Mouse (Mus musculus): ENCODE results near the gene 2310034G01Rik. TPM values are rescaled to one million over a fixed set of nuclear protein-coding genes. Genes with fewer than 3 reads are reported as not detected.
A peak's percentile ranks its signal among the peaks of the same experiment; 100 is the strongest.

2310034G01Rik gene
- polyA plus RNA-seq, 1 experiment from 2014 or later: 1.3 TPM

DNA sequence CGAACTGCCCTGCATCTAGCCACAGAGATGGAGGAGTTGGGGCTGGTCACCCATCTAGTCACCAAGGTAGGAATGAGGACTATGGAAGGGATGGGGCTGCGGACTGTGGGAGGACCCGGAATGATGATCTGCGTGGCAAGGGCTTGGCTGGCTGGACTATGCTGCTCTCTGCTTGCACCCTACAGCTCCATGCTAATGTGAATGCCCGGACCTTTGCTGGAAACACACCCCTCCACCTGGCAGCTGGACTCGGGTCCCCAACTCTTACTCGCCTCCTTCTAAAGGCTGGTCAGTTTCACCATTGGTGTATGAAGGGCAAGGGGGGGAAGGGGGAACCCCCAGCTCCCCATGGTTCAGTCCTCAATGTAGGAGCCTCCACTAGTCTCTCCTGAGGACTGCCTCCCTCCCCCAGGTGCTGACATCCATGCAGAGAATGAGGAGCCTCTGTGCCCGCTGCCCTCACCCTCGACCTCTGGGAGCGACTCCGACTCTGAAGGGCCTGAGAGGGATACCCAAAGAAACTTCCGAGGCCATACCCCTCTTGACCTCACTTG, 39.7 kb downstream of the 2310034G01Rik start:
- Histone ChIP-seq H3K27me3 (ENCODE audit: control insufficient read depth, insufficient read depth, low read length) (peaks cover 47% of the 10 kb centered on the region), H3K27ac (ENCODE audit: low read depth, low read length) (no peak overlapping the region), H3K4me2 (ENCODE audit: low read depth, low read length, severe bottlenecking) (no peak overlapping the region), H3K9me3 (ENCODE audit: control insufficient read depth, low read length) (no peaks in the 10 kb centered on the region), H3K9ac (ENCODE audit: low read length) (no peak overlapping the region), H3K36me3 (ENCODE audit: control insufficient read depth, insufficient read depth, low read length) (no peaks in the 10 kb centered on the region), H3K4me1 (replicated peaks; ENCODE audit: control insufficient read depth, insufficient read depth, low read length) (peaks cover 3% of the 10 kb centered on the region; the same call in 1 of the 2 replicates), H3K4me3 (ENCODE audit: low read depth, low read length) (no peak overlapping the region)
- no peak for ATAC-seq (replicated peaks; ENCODE audit: low FRiP score)
- DNase-seq (ENCODE audit: low spot score): peak; percentile 50
- 86% methylated on average over 12 of the region's 12 CpGs for WGBS

DNA sequence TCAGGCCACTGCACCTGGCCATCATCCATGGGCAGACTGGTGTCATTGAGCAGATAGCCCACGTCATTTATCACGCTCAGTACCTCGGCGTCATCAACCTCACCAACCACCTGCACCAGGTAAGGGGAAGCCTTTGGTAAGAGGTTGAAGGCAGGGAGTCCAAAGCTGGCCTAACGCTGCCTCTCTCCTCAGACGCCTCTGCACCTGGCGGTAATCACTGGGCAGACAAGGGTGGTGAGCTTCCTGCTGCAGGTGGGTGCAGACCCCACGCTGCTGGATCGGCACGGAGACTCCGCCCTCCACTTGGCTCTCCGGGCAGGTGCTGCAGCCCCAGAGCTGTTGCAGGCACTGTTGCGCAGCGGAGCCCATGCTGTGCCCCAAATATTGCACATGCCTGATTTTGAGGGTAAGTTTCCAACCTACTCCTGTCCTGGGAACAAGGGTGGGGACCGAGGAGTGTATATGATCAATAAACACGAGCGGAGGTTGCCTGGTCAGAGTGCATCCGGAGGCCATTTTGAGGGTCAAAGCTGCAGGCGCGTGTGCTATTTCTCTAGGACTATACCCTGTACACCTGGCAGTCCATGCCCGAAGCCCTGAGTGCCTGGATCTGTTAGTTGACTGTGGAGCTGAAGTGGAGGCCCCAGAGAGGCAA, 40.3 kb downstream of the 2310034G01Rik start:
- H3K4me1 ChIP-seq (replicated peaks; ENCODE audit: control insufficient read depth, insufficient read depth, low read length): peaks cover 8% of the 10 kb centered on the region
- H3K4me3 ChIP-seq (ENCODE audit: low read depth, low read length): no peak overlapping the region
- H3K4me2 ChIP-seq (ENCODE audit: low read depth, low read length, severe bottlenecking): no peak overlapping the region
- H3K27me3 ChIP-seq (ENCODE audit: control insufficient read depth, insufficient read depth, low read length): peaks cover 41% of the 10 kb centered on the region
- no peak overlapping the region for H3K9ac ChIP-seq (ENCODE audit: low read length)
- H3K36me3 ChIP-seq (ENCODE audit: control insufficient read depth, insufficient read depth, low read length): no peaks in the 10 kb centered on the region
- ATAC-seq (replicated peaks; ENCODE audit: low FRiP score) (no peak), DNase-seq (ENCODE audit: low spot score) (peak; percentile 50)
- no peaks in the 10 kb centered on the region for H3K9me3 ChIP-seq (ENCODE audit: control insufficient read depth, low read length)
- WGBS: 84% methylated on average over 21 of the region's 21 CpGs
- no peak overlapping the region for H3K27ac ChIP-seq (ENCODE audit: low read depth, low read length)

DNA sequence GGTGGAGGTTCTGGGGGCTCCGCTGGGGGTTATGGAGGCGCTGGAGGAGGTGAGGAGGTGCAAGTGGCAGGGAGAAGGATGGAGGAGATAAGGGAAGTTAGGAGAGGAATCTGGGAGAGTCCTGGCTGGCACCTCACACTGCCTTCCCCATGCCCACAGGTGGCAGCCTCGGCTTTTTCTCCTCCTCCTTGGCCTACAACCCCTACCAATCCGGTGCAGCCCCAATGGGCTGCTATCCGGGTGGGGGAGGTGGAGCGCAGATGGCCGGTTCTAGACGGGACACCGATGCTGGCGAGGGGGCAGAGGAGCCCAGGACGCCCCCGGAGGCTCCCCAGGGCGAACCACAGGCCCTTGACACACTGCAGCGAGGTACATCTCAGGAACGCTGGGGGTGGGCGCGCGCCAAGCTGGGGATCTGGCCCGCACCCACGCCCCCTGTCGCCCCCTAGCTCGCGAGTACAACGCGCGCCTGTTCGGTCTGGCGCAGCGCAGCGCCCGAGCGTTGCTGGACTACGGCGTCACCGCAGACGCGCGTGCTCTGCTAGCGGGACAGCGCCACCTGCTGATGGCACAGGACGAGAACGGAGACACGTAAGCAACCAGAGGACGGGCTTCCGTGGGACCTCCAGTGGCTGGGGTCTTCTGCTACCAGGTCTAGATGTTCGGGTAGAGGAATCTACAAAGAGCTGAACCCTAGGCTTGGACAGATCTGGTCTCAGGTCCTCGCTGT, 41.2 kb downstream of the 2310034G01Rik start:
- Histone ChIP-seq H3K9ac (ENCODE audit: low read length) (peak overlapping the region; percentile 20; the same call in 1 of the 2 replicates), H3K9me3 (ENCODE audit: control insufficient read depth, low read length) (no peaks in the 10 kb centered on the region), H3K4me2 (ENCODE audit: low read depth, low read length, severe bottlenecking) (peak overlapping the region; percentile 74), H3K4me1 (replicated peaks; ENCODE audit: control insufficient read depth, insufficient read depth, low read length) (peaks cover 9% of the 10 kb centered on the region), H3K27ac (ENCODE audit: low read depth, low read length) (no peak overlapping the region), H3K36me3 (ENCODE audit: control insufficient read depth, insufficient read depth, low read length) (no peaks in the 10 kb centered on the region), H3K27me3 (ENCODE audit: control insufficient read depth, insufficient read depth, low read length) (peaks cover 32% of the 10 kb centered on the region), H3K4me3 (ENCODE audit: low read depth, low read length) (peak overlapping the region; percentile 22)
- peak; percentile 94 for DNase-seq (ENCODE audit: low spot score)
- WGBS: under 1% methylated on average over 47 of the region's 47 CpGs
- ATAC-seq (replicated peaks; ENCODE audit: low FRiP score): peak; percentile 22

DNA sequence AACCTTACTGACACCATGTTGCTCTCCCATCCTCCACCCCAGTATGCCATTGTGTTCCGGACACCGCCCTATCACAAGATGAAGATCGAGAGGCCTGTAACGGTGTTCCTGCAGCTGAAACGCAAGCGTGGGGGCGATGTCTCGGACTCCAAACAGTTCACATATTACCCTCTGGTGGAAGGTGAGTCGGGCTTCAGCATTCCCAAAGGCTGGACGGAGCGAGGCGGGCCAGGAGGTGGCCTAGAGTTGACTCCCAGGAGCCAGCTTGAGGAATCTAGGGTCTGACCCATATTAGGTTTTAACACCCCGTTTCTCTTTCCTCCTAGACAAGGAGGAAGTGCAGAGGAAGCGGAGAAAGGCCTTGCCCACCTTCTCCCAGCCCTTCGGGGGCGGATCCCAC, 41.8 kb downstream of the 2310034G01Rik start:
- 51% methylated on average over 16 of the region's 16 CpGs for WGBS
- H3K27ac ChIP-seq (ENCODE audit: low read depth, low read length): no peak overlapping the region
- peaks cover 10% of the 10 kb centered on the region for H3K4me1 ChIP-seq (replicated peaks; ENCODE audit: control insufficient read depth, insufficient read depth, low read length)
- no peaks in the 10 kb centered on the region for H3K9me3 ChIP-seq (ENCODE audit: control insufficient read depth, low read length)
- H3K36me3 ChIP-seq (ENCODE audit: control insufficient read depth, insufficient read depth, low read length): no peaks in the 10 kb centered on the region
- H3K27me3 ChIP-seq (ENCODE audit: control insufficient read depth, insufficient read depth, low read length): peaks cover 28% of the 10 kb centered on the region
- H3K4me2 ChIP-seq (ENCODE audit: low read depth, low read length, severe bottlenecking): peak overlapping the region; percentile 74; the same call in 1 of the 2 replicates
- DNase-seq (ENCODE audit: low spot score) (peak; percentile 55), ATAC-seq (replicated peaks; ENCODE audit: low FRiP score) (no peak)
- H3K9ac ChIP-seq (ENCODE audit: low read length): 0 out of 2 replicates have a peak overlapping the region, but pooled peaks have one; percentile 20
- H3K4me3 ChIP-seq (ENCODE audit: low read depth, low read length): no peak overlapping the region; the same call in 1 of the 2 replicates

DNA sequence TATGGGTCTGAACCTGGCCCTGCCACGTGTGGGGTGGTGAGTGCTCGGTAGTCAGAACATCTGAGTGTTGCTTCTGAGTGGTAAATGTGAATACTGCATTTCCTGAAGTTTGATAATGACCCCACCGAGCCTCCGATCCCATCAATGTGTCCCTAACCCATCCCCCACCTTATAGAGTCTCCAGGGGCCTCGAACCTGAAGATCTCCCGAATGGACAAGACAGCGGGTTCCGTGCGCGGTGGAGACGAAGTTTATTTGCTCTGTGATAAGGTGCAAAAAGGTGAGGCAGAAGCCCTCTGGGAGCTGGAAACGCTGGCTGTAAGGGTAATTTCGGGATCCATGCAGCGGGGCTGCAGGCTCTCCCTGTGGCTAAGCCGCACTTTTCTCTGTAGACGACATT, 42.3 kb downstream of the 2310034G01Rik start:
- H3K4me1 ChIP-seq (replicated peaks; ENCODE audit: control insufficient read depth, insufficient read depth, low read length): peaks cover 10% of the 10 kb centered on the region
- H3K4me2 ChIP-seq (ENCODE audit: low read depth, low read length, severe bottlenecking): no peak overlapping the region
- no peak overlapping the region for H3K27ac ChIP-seq (ENCODE audit: low read depth, low read length)
- no peaks in the 10 kb centered on the region for H3K9me3 ChIP-seq (ENCODE audit: control insufficient read depth, low read length)
- H3K27me3 ChIP-seq (ENCODE audit: control insufficient read depth, insufficient read depth, low read length): peaks cover 24% of the 10 kb centered on the region
- no peak overlapping the region for H3K4me3 ChIP-seq (ENCODE audit: low read depth, low read length)
- H3K9ac ChIP-seq (ENCODE audit: low read length): no peak overlapping the region
- DNase-seq (ENCODE audit: low spot score) (no peak), ATAC-seq (replicated peaks; ENCODE audit: low FRiP score) (no peak)
- WGBS: 72% methylated on average over 16 of the region's 16 CpGs
- no peaks in the 10 kb centered on the region for H3K36me3 ChIP-seq (ENCODE audit: control insufficient read depth, insufficient read depth, low read length)

DNA sequence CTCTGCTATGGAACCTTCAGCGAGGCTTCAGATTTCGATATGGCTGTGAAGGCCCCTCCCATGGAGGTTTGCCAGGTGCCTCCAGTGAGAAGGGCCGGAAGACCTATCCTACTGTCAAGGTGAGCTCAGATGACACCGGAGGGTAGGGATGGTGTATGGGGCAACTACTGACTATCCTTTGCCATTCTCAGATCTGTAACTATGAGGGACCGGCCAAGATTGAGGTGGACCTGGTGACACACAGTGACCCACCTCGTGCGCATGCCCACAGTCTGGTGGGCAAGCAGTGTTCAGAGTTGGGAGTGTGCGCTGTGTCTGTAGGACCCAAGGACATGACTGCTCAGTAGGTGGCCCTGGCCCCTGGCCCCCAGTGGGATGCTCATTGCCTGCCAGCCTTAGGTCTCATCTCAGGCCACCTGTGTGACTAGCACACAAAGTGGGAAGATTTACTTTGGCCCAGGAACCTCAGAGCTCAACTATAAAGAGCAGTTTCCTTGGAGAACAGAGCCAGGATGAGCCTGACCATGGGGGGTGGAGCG, 43.3 kb downstream of the 2310034G01Rik start:
- no peak overlapping the region for H3K4me3 ChIP-seq (ENCODE audit: low read depth, low read length)
- DNase-seq (ENCODE audit: low spot score) (no peak), ATAC-seq (replicated peaks; ENCODE audit: low FRiP score) (no peak)
- H3K36me3 ChIP-seq (ENCODE audit: control insufficient read depth, insufficient read depth, low read length): no peaks in the 10 kb centered on the region
- WGBS: 89% methylated on average over 9 of the region's 9 CpGs
- no peak overlapping the region for H3K27ac ChIP-seq (ENCODE audit: low read depth, low read length)
- H3K9ac ChIP-seq (ENCODE audit: low read length): no peak overlapping the region
- peaks cover 24% of the 10 kb centered on the region for H3K27me3 ChIP-seq (ENCODE audit: control insufficient read depth, insufficient read depth, low read length)
- H3K9me3 ChIP-seq (ENCODE audit: control insufficient read depth, low read length): no peaks in the 10 kb centered on the region
- H3K4me1 ChIP-seq (replicated peaks; ENCODE audit: control insufficient read depth, insufficient read depth, low read length): peaks cover 10% of the 10 kb centered on the region
- no peak overlapping the region for H3K4me2 ChIP-seq (ENCODE audit: low read depth, low read length, severe bottlenecking)

DNA sequence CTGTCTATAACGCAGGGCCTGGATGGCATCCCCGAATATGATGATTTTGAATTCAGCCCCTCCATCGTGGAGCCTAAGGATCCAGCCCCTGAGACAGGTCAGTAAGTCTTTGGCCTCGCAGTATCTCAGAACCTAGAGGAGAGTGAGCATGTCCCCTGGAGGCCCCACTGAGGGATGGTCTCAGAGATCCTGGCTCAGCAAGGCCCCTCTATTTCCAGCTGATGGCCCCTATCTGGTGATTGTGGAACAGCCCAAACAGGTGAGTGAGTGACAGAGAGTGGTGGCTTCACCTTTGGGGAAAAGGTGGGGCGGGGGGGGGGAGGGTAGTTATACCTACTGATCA, 43.9 kb downstream of the 2310034G01Rik start:
- no peak for ATAC-seq (replicated peaks; ENCODE audit: low FRiP score)
- no peak overlapping the region for H3K27ac ChIP-seq (ENCODE audit: low read depth, low read length)
- peak overlapping the region; percentile 61; the same call in 1 of the 2 replicates for H3K9ac ChIP-seq (ENCODE audit: low read length)
- no peaks in the 10 kb centered on the region for H3K36me3 ChIP-seq (ENCODE audit: control insufficient read depth, insufficient read depth, low read length)
- peak overlapping the region; percentile 57 for H3K4me3 ChIP-seq (ENCODE audit: low read depth, low read length)
- peaks cover 10% of the 10 kb centered on the region for H3K4me1 ChIP-seq (replicated peaks; ENCODE audit: control insufficient read depth, insufficient read depth, low read length)
- no peaks in the 10 kb centered on the region for H3K9me3 ChIP-seq (ENCODE audit: control insufficient read depth, low read length)
- peaks cover 24% of the 10 kb centered on the region for H3K27me3 ChIP-seq (ENCODE audit: control insufficient read depth, insufficient read depth, low read length)
- DNase-seq (ENCODE audit: low spot score): peak; percentile 47
- WGBS: 50% methylated on average over 5 of the region's 5 CpGs
- peak overlapping the region; percentile 91 for H3K4me2 ChIP-seq (ENCODE audit: low read depth, low read length, severe bottlenecking)

DNA sequence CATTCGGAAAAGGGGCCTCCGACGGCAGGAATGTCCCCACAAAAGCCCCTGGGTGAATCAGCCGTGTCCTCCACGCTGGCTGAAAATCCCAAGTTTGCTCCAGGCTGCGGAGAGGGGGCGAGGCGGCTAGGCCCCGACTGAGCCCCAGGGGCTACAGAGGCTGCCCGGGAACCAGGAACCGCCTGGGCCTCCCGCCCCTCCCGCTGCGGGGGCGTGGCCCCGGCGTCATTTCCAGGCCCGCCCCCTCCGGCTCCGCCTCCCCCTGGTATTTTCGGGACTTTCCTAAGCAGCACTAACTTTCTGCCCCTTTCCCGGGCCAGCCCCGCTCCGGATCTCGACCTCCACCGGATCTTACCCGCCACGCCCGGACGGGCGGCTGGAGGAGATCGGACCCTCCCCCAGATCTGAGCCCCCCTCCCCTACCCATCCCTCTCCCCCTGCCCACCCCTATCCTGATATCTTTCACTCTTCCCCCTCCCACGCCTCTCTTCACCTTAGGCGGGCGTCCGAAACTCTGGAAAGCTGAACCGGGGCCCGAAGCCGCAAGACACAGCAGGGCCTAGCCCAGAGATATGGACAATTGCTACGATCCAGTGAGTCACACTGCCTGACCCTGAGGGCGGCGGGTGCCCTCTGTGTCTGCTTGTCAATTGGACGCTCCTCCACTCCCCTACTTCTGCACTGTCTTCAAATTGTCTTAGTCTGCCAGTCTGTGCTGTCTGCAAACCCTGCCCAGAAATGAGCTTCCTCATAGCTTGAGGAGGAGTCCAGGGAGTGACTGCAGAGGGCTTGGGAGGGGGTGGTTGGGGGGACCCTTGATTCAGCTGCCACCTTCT, 44.5 kb downstream of the 2310034G01Rik start:
- Histone ChIP-seq H3K27ac (ENCODE audit: low read depth, low read length) (no peak overlapping the region), H3K4me3 (ENCODE audit: low read depth, low read length) (peak overlapping the region; percentile 57), H3K9me3 (ENCODE audit: control insufficient read depth, low read length) (no peaks in the 10 kb centered on the region), H3K4me1 (replicated peaks; ENCODE audit: control insufficient read depth, insufficient read depth, low read length) (peaks cover 10% of the 10 kb centered on the region), H3K36me3 (ENCODE audit: control insufficient read depth, insufficient read depth, low read length) (no peaks in the 10 kb centered on the region), H3K4me2 (ENCODE audit: low read depth, low read length, severe bottlenecking) (peak overlapping the region; percentile 91), H3K9ac (ENCODE audit: low read length) (peak overlapping the region; percentile 61), H3K27me3 (ENCODE audit: control insufficient read depth, insufficient read depth, low read length) (peaks cover 24% of the 10 kb centered on the region)
- DNase-seq (ENCODE audit: low spot score) (peak; percentile 92), ATAC-seq (replicated peaks; ENCODE audit: low FRiP score) (peak; percentile 57)
- under 1% methylated on average over 42 of the region's 43 CpGs for WGBS

All from forebrain, embryonic 11.5 days (tissue).